In the genomic region with DNA sequence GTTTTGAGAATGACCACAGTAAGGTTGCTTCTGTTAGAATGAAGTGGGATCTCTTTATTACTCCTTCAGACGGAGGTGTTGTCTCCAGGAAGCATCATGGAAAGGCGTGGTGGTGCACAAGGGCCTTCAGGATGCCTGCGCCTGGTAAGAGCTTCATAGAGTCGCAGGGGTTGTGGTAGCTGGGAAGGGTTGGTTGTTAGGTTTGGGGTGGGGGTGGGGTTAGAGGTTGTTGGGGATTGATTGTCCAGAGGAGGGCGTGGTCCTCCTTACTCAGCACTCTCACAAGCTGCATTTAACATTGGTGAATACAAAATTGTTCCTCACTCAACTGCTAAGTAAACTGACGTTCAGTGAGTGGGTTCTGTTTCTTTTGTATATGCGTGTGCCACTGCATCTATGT, we compare ENCODE assay signal across 8 mouse cellular contexts. TPM values are rescaled to one million over a fixed set of nuclear protein-coding genes. Genes with fewer than 3 reads are reported as not detected.
DNase-seq lines count a peak whose midpoint lies in the region; ATAC-seq and TF ChIP-seq lines count a peak whose summit lies in the region.

No protein-coding gene starts in this region.

- no peak overlapping the region for H3K27ac ChIP-seq in lung, embryonic 16.5 days (ENCODE audit: low read length)
- 0 out of 2 replicates have a peak overlapping the region, but pooled peaks have one; percentile 1 for H3K27ac ChIP-seq in embryonic fibroblast, embryonic 13.5 days (ENCODE audit: insufficient read depth, low read length)
- H3K27ac ChIP-seq in limb, embryonic 13.5 days = no peak overlapping the region
- H3K27ac ChIP-seq in stomach, embryonic 15.5 days = peak overlapping the region; percentile 64; the same call in 1 of the 2 replicates

- 0 out of 2 replicates have a peak, but pooled peaks cover 2% of the 10 kb centered on the region for H3K27me3 ChIP-seq in lung, embryonic 16.5 days (ENCODE audit: control insufficient read depth, insufficient read depth, low read depth, low read length)
- no peaks in the 10 kb centered on the region for H3K27me3 ChIP-seq in limb, embryonic 13.5 days
- H3K27me3 ChIP-seq in stomach, embryonic 15.5 days (replicated peaks) = 0 out of 2 replicates have a peak, but pooled peaks cover 9% of the 10 kb centered on the region

- no peak for TF ChIP-seq CTCF in embryonic fibroblast, embryonic 13.5 days (IDR thresholded peaks at IDR 0.05; ENCODE audit: borderline replicate concordance, insufficient read depth, low read length)

- H3K4me3 ChIP-seq in lung, embryonic 16.5 days (ENCODE audit: low read length) = peak overlapping the region; percentile 87
- H3K4me3 ChIP-seq in embryonic fibroblast, embryonic 13.5 days (ENCODE audit: insufficient read depth, low read length) = peak overlapping the region; percentile 78
- peak overlapping the region; percentile 91 for H3K4me3 ChIP-seq in limb, embryonic 13.5 days
- peak overlapping the region; percentile 70 for H3K4me3 ChIP-seq in stomach, embryonic 15.5 days (replicated peaks)

- no peaks in the 10 kb centered on the region for H3K9me3 ChIP-seq in lung, embryonic 16.5 days (ENCODE audit: control insufficient read depth, low read length)
- no peaks in the 10 kb centered on the region for H3K9me3 ChIP-seq in limb, embryonic 13.5 days
- no peaks in the 10 kb centered on the region for H3K9me3 ChIP-seq in stomach, embryonic 15.5 days

- peak overlapping the region; percentile 81 for H3K4me2 ChIP-seq in lung, embryonic 16.5 days (ENCODE audit: low read depth, low read length)
- peak overlapping the region; percentile 92 for H3K4me2 ChIP-seq in limb, embryonic 13.5 days (replicated peaks)
- H3K4me2 ChIP-seq in stomach, embryonic 15.5 days = peak overlapping the region; percentile 77

- TF ChIP-seq POLR2A in embryonic fibroblast, embryonic 13.5 days (IDR thresholded peaks at IDR 0.05; ENCODE audit: low read depth, low read length) = no peak

- WGBS in lung, embryonic 16.5 days = 13% methylated on average over 7 of the region's 7 CpGs
- 21% methylated on average over 7 of the region's 7 CpGs for WGBS in limb, embryonic 13.5 days
- WGBS in stomach, embryonic 15.5 days = 14% methylated on average over 7 of the region's 7 CpGs

- H3K4me1 ChIP-seq in lung, embryonic 16.5 days (replicated peaks; ENCODE audit: control insufficient read depth, insufficient read depth, low read length) = peaks cover 14% of the 10 kb centered on the region
- H3K4me1 ChIP-seq in embryonic fibroblast, embryonic 13.5 days (ENCODE audit: control insufficient read depth, insufficient read depth, low read length) = peaks cover 8% of the 10 kb centered on the region; the same call in 1 of the 2 replicates
- peaks cover 39% of the 10 kb centered on the region for H3K4me1 ChIP-seq in limb, embryonic 13.5 days
- peaks cover 30% of the 10 kb centered on the region for H3K4me1 ChIP-seq in stomach, embryonic 15.5 days

- ATAC-seq in lung, embryonic 16.5 days (ENCODE audit: low read depth) = no peak
- ATAC-seq in limb, embryonic 13.5 days (ENCODE audit: low FRiP score, low read depth) = no peak
- no peak for ATAC-seq in stomach, embryonic 15.5 days (ENCODE audit: insufficient read depth, low FRiP score, low read depth)

- H3K36me3 ChIP-seq in lung, embryonic 16.5 days (ENCODE audit: control insufficient read depth, insufficient read depth, low read length) = peaks cover 32% of the 10 kb centered on the region
- H3K36me3 ChIP-seq in limb, embryonic 13.5 days = peaks cover 48% of the 10 kb centered on the region
- H3K36me3 ChIP-seq in stomach, embryonic 15.5 days = peaks cover 42% of the 10 kb centered on the region

- H3K9ac ChIP-seq in lung, embryonic 16.5 days (ENCODE audit: low read length) = peak overlapping the region; percentile 90
- H3K9ac ChIP-seq in limb, embryonic 13.5 days = peak overlapping the region; percentile 93
- H3K9ac ChIP-seq in stomach, embryonic 15.5 days = peak overlapping the region; percentile 65; the same call in 1 of the 2 replicates

- no peak for DNase-seq in lung, postnatal 14 days
- no peak for DNase-seq in right cerebral cortex, postnatal 14 days
- DNase-seq in cerebellum, postnatal 36 days = no peak
- no peak for DNase-seq in right cerebral cortex, postnatal 25 days

RNA-seq across cellular contexts. Expression of a gene that starts 18.5 kb away (rescaled TPM):
- 13.3 TPM in 2 replicates for polyA plus RNA-seq in lung, embryonic 16.5 days (2015; fragmentation: Nextera tagmentation; extraction: Ambion mirVana)
- polyA plus RNA-seq in embryonic fibroblast, embryonic 13.5 days (2011; ENCODE audit: insufficient read length, low read depth, missing spikeins) = 0.74 TPM in 1 of 2 replicates, not detected in the other
- polyA plus RNA-seq in limb, embryonic 13.5 days (2015; fragmentation: Nextera tagmentation; extraction: Ambion mirVana) = 6.0 and 7.2 TPM in 2 replicates
- 16.7 and 17.7 TPM in 2 replicates for polyA plus RNA-seq in stomach, embryonic 15.5 days (2015; fragmentation: Nextera tagmentation; extraction: Ambion mirVana)

RNA-seq across cellular contexts. Expression of a gene that starts 19.3 kb away (rescaled TPM):
- 5.0 and 11.0 TPM in 2 replicates for polyA plus RNA-seq in lung, embryonic 16.5 days (2015; fragmentation: Nextera tagmentation; extraction: Ambion mirVana)
- not detected in 2 replicates for polyA plus RNA-seq in embryonic fibroblast, embryonic 13.5 days (2011; ENCODE audit: insufficient read length, low read depth, missing spikeins)
- polyA plus RNA-seq in limb, embryonic 13.5 days (2015; fragmentation: Nextera tagmentation; extraction: Ambion mirVana) = 0.56 and 0.83 TPM in 2 replicates
- 1.2 and 1.3 TPM in 2 replicates for polyA plus RNA-seq in stomach, embryonic 15.5 days (2015; fragmentation: Nextera tagmentation; extraction: Ambion mirVana)

RNA-seq across cellular contexts. Expression of a gene that starts 45.8 kb away (rescaled TPM):
- 17.9 and 19.6 TPM in 2 replicates for polyA plus RNA-seq in lung, embryonic 16.5 days (2015; fragmentation: Nextera tagmentation; extraction: Ambion mirVana)
- polyA plus RNA-seq in embryonic fibroblast, embryonic 13.5 days (2011; ENCODE audit: insufficient read length, low read depth, missing spikeins) = 10.1 and 11.5 TPM in 2 replicates
- polyA plus RNA-seq in limb, embryonic 13.5 days (2015; fragmentation: Nextera tagmentation; extraction: Ambion mirVana) = 4.0 and 5.1 TPM in 2 replicates
- 7.4 and 7.5 TPM in 2 replicates for polyA plus RNA-seq in stomach, embryonic 15.5 days (2015; fragmentation: Nextera tagmentation; extraction: Ambion mirVana)

Comparison
In these comparisons a context has a peak if more than half of its experiments do, and no peak if none do; other contexts are left out.
1. H3K27ac ChIP-seq: peak in embryonic fibroblast, embryonic 13.5 days (single experiment) and stomach, embryonic 15.5 days (single experiment); none in lung, embryonic 16.5 days (single experiment) and limb, embryonic 13.5 days (single experiment).
2. Peak in every context shown above with its lines, with median percentiles within 50 percentile points of each other: H3K4me2 ChIP-seq, H3K4me3 ChIP-seq and H3K9ac ChIP-seq.